Mouse (Mus musculus) brain, adult 10 weeks (tissue): Measurements from ENCODE around the gene Nampt. TPM values are rescaled to one million over a fixed set of nuclear protein-coding genes. Genes with fewer than 3 reads are reported as not detected.

Experiments
- polyA plus RNA-seq: library from polyadenylated mRNA; stranded (reverse); fragments of 350-450 nt; fragmentation: Illumina TruSeq; extraction: RNeasy Lipid Tissue Mini Kit (QIAGEN cat#74804); gene quantifications from one replicate; pipeline ENCODE4 v1.2.3, GENCODE M21; 2015; ENCODE audit warnings: low read depth, low replicate concordance

Gene Nampt
- polyA plus RNA-seq: 47.4 TPM

GRCm38 (mm10) chr12:32819416-32819815 is at the start of gene Nampt:
Nampt (plus strand) TSS chr12:32819545.

Other genes with a start within 250 kb of the Nampt start
- gene Sypl, start 134.3 kb downstream of the Nampt start, polyA plus RNA-seq: 53.5 TPM